8 mouse cellular contexts compared by ENCODE assay signal in the genomic region with DNA sequence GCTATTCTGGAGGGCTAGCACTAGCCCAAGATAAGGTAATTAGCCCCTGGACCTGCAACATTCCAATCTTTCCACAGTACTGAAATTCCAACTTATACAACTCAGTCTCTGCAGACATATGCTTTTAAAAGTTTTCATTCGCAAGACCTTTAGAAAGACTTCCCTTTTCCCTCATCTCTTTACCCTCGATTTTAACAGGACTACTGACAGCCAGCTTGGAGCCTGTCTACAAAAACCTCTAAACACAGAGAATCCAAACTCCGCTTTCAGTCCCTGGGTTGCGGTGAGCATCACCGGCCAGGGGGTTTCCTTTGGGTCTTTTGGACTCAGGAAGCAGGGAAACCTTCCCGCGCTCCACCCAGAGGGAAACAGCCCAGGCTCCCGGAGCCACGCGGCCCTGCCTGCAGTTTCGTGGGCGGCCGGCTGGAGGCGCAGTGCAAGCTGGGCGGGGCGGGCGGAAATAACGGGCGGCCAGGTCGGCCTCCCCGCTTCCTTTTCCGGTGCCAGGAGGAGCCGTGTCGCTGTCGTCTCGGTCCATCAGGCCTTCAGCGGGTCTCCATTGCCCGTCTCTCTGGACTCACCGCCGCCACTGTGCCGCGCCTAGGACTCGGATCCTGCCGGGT. TPM values are rescaled to one million over a fixed set of nuclear protein-coding genes. Genes with fewer than 3 reads are reported as not detected.
A peak's percentile ranks its signal among the peaks of the same experiment; 100 is the strongest.
DNase-seq lines count a peak whose midpoint lies in the region; ATAC-seq lines count a peak whose summit lies in the region.

Mapk1ip1l (plus strand) TSS at position 482 of the 623 bp plus-strand sequence.

- peaks cover 16% of the 10 kb centered on the region; the same call in 1 of the 2 replicates for H3K36me3 ChIP-seq in heart, embryonic 13.5 days
- H3K36me3 ChIP-seq in liver, embryonic 12.5 days, result peaks cover 23% of the 10 kb centered on the region
- H3K36me3 ChIP-seq in stomach, embryonic 15.5 days, result no peaks in the 10 kb centered on the region

- peak within 1 kb of the TSS; percentile 99 for H3K27ac ChIP-seq in heart, embryonic 13.5 days (replicated peaks)
- peak within 1 kb of the TSS; percentile 87 for H3K27ac ChIP-seq in liver, embryonic 12.5 days
- peak within 1 kb of the TSS; percentile 95 for H3K27ac ChIP-seq in stomach, embryonic 15.5 days

- H3K4me3 ChIP-seq in heart, embryonic 13.5 days, result peak within 1 kb of the TSS; percentile 98
- peak within 1 kb of the TSS; percentile 74 for H3K4me3 ChIP-seq in liver, embryonic 12.5 days
- H3K4me3 ChIP-seq in stomach, embryonic 15.5 days (replicated peaks), result peak within 1 kb of the TSS; percentile 98

- peak within 1 kb of the TSS; percentile 99 for H3K9ac ChIP-seq in heart, embryonic 13.5 days
- peak within 1 kb of the TSS; percentile 95 for H3K9ac ChIP-seq in liver, embryonic 12.5 days
- H3K9ac ChIP-seq in stomach, embryonic 15.5 days, result peak within 1 kb of the TSS; percentile 95

- peak; percentile 97 for ATAC-seq in erythroid progenitor cell, adult 5-6 weeks (replicated peaks; ENCODE audit: low FRiP score, poor library complexity, severe bottlenecking)
- peak; percentile 72 for ATAC-seq in heart, embryonic 13.5 days (ENCODE audit: extremely low read depth, insufficient number of reproducible peaks, low FRiP score, low TSS enrichment)
- peak; percentile 81 for ATAC-seq in liver, embryonic 12.5 days
- ATAC-seq in stomach, embryonic 15.5 days (ENCODE audit: insufficient read depth, low FRiP score, low read depth), result peak; percentile 84

- peak within 1 kb of the TSS; percentile 78 for H3K4me2 ChIP-seq in heart, embryonic 13.5 days
- peak within 1 kb of the TSS; percentile 71 for H3K4me2 ChIP-seq in liver, embryonic 12.5 days
- peak within 1 kb of the TSS; percentile 57 for H3K4me2 ChIP-seq in stomach, embryonic 15.5 days

- no peaks in the 10 kb centered on the region for H3K27me3 ChIP-seq in heart, embryonic 13.5 days (replicated peaks)
- H3K27me3 ChIP-seq in liver, embryonic 12.5 days (replicated peaks), result no peaks in the 10 kb centered on the region
- H3K27me3 ChIP-seq in stomach, embryonic 15.5 days (replicated peaks), result no peaks in the 10 kb centered on the region

- DNase-seq in CD4-positive helper T cell, adult 2 months (ENCODE audit: low read depth, low spot score), result peak; percentile 87
- peak; percentile 57 for DNase-seq in brain, embryonic 18.5 days (ENCODE audit: low read depth, low spot score)
- peak; percentile 95 for DNase-seq in kidney, postnatal 10 days
- peak; percentile 83 to 86 for DNase-seq in natural killer cell, adult 2 months (ENCODE audit: low spot score in 2 of 2)

- peaks cover 34% of the 10 kb centered on the region for H3K4me1 ChIP-seq in heart, embryonic 13.5 days
- H3K4me1 ChIP-seq in liver, embryonic 12.5 days, result peaks cover 62% of the 10 kb centered on the region
- H3K4me1 ChIP-seq in stomach, embryonic 15.5 days, result peaks cover 17% of the 10 kb centered on the region; the same call in 1 of the 2 replicates

- H3K9me3 ChIP-seq in heart, embryonic 13.5 days, result no peaks in the 10 kb centered on the region
- H3K9me3 ChIP-seq in liver, embryonic 12.5 days (replicated peaks), result no peaks in the 10 kb centered on the region
- H3K9me3 ChIP-seq in stomach, embryonic 15.5 days, result no peaks in the 10 kb centered on the region

- WGBS in heart, embryonic 13.5 days, result 1% methylated on average over 28 of the region's 34 CpGs
- WGBS in liver, embryonic 12.5 days (ENCODE audit: insufficient replicate concordance), result under 1% methylated on average over 34 of the region's 34 CpGs
- WGBS in stomach, embryonic 15.5 days, result under 1% methylated on average over 34 of the region's 34 CpGs

RNA-seq across cellular contexts. Expression of gene Mapk1ip1l, which starts in this region (rescaled TPM):
- total RNA-seq in erythroid progenitor cell, adult 5-6 weeks (2015; ENCODE audit: low replicate concordance), result 51.9 and 67.5 TPM in 2 replicates
- 43.9 and 56.0 TPM in 2 replicates for total RNA-seq in erythroid progenitor cell, adult 5-6 weeks (2017; ENCODE audit: low replicate concordance)
- 43.1 and 44.5 TPM in 2 replicates for polyA plus RNA-seq in heart, embryonic 13.5 days (2015; fragmentation: Nextera tagmentation; extraction: Ambion mirVana)
- polyA plus RNA-seq in liver, embryonic 12.5 days (2016; fragmentation: Nextera tagmentation; extraction: Ambion mirVana), result 45.1 and 49.6 TPM in 2 replicates
- polyA plus RNA-seq in stomach, embryonic 15.5 days (2015; fragmentation: Nextera tagmentation; extraction: Ambion mirVana), result 55.3 and 64.5 TPM in 2 replicates

Comparison
In these comparisons a context has a peak if more than half of its experiments do, and no peak if none do; other contexts are left out.
1. Peak in every context shown above with its lines: DNase-seq, ATAC-seq, H3K4me3 ChIP-seq and H3K27ac ChIP-seq.